Mouse (Mus musculus): ENCODE measurements around the gene Atp8a2. TPM values are rescaled to one million over a fixed set of nuclear protein-coding genes. Genes with fewer than 3 reads are reported as not detected.

Gene Atp8a2
- polyA plus RNA-seq, 1 experiment from 2014 or later = 3.3 TPM

MicroRNAs within 50 kb of the gene (microRNA counts, 519-probe panel; counts per million panel counts)
- microRNA mmu-miR-719 = 582 counts per million, percentile 70 among the panel's probes with 10 or more counts

Small RNA genes within 50 kb of the gene (microRNA-seq; reads per million reads assigned to microRNA genes)
- gene Mir719 = not detected

Other genes with a start within 250 kb of the Atp8a2 start
- gene Nupl1, start 54.3 kb upstream of the Atp8a2 start, polyA plus RNA-seq (2016; fragmentation: Nextera tagmentation; extraction: Ambion mirVana) = not detected in 2 replicates
- 50.9 and 53.1 TPM in 2 replicates for gene Gm49336, start 54.3 kb upstream of the Atp8a2 start, polyA plus RNA-seq (2016; fragmentation: Nextera tagmentation; extraction: Ambion mirVana)
- gene Mtmr6, start 68.0 kb upstream of the Atp8a2 start, polyA plus RNA-seq (2016; fragmentation: Nextera tagmentation; extraction: Ambion mirVana) = 16.7 and 17.9 TPM in 2 replicates
- gene Amer2, start 176.1 kb upstream of the Atp8a2 start, polyA plus RNA-seq (2016; fragmentation: Nextera tagmentation; extraction: Ambion mirVana) = 0.49 and 0.50 TPM in 2 replicates